Mouse (Mus musculus): Measurements from ENCODE around the gene Slit3.

Slit3 gene

DNA sequence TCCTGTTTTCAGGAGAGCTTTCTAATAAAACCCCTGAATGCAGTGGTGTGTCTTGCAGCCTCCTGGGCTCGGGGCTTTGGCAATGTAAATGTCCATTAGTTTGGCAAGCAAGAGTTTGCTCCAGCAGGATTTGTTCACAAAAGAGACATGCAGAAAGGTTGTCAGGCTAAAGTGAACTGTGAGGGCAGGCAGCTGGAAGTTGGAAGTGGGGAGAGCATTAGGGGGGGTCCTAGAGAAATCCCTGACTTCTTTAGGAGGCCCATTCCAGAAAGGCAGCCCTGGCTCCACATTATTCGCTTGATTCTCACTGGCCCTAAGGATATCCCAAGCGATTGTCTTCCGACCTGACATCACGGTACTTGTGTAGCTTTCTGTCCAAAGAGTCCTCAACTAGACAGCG, 285.5 kb downstream of the Slit3 start:
- DNase-seq (ENCODE audit: low read depth), result no peak

GRCm38 (mm10) chr11:35407341-35408154, 286.5 kb downstream of the Slit3 start:
- peak; percentile 53 for DNase-seq (ENCODE audit: low read depth)

DNA sequence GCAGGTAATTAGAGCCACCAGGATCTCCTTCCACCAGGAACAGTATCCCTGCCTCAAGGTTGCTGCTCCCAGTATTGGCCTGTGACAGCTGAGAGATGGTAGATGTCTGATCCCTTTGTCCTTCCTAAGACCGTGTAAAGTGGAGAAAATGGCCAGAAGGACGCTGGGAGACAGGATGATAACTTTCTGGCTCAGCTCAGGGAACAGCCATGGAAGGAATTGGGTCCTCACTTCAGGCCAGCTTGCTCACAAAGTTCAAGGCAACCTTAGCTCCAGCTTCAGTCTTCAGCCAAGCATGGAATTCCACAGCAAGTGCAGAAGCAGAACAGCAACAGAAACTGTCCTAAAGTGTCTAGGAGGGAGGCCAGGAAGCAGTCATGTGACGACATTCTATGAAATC, 289.4 kb downstream of the Slit3 start:
- no peak for DNase-seq (ENCODE audit: low read depth)

GRCm38 (mm10) chr11:35415768-35416401, 294.9 kb downstream of the Slit3 start:
- no peak for DNase-seq (ENCODE audit: low read depth)

DNA sequence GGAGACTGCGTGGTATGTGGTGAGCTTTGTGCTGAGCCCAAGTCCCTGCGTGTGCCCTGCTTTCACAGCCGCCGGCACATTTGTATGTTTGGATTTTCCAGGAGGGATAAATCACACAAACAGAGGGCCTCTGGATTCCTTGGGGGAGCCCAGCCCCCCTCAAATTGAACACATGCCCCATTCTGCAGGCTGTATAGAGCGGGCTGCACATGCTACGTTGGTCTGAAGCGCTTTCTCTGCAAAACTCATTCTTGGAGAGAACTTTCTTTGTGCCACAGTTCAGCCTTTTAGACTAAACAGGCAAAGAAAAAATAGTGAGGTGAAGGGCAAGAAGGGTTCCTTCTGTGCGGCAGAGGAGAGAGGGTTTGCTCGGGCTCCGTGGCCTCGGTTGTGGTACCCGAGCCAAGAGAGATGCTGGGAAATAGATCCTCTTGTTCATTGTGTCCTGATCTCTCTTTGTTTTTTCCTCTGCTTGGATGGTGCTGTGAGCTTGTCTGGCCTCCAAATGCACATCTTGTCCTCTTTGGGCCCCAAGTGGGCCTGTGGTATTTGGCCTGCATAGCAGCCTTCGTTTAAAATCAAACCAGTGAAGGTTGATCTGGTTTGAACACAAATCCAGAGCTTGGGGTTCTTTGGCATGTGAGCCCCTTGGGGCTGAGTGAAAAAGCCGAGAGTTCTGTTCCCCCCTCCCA, 295.5 kb downstream of the Slit3 start:
- no peak for DNase-seq (ENCODE audit: low read depth)

DNA sequence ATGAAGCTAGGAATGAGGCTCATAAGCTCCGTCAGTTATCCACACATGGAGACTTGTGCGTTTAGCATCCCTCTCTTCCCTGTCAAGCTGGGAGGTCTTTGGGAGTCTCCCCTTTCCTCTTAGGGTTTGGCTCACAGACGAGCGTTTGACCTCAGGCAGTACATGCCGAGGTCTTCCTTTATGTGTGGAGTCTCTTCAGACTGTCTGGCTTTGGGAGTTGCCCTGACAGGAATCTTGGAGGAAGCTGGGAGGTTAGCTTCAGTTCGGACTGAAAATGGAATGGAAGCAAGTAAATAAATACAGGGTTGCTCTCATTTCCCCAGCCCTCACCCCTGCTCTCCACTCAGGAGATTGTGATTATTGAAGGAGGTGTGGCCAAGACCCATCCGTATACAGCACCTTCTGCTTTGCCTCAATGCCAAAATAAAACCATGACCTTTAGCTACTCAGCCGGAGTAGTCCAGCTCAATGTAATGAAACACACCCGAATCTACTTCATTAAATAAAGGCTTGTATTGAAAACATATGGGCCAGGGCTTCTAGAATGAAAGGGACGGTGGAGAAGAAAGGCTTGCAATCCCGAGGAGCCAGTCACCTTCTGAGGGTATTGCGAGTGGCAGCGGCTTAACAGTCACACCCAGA, 297.0 kb downstream of the Slit3 start:
- DNase-seq (ENCODE audit: low read depth), result no peak

DNA sequence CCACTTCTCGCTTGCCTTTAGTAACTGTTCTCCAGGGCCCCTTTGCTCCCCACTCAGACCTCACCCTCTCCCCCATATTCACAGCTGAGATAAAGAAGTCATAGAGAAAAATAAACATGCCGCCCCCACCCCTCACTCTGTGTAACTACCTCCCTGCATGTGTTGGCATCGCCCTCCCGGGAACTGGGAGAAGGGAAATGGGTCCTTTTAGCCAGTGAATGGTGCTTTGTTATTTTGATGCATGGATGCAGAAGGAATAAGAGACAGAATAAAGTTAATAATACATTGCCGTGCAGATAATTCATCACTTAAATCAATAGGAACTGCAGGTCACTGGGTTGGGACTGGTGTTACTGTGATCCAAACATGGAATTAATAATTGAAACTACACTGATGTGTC, 298.0 kb downstream of the Slit3 start:
- no peak for DNase-seq (ENCODE audit: low read depth)

DNA sequence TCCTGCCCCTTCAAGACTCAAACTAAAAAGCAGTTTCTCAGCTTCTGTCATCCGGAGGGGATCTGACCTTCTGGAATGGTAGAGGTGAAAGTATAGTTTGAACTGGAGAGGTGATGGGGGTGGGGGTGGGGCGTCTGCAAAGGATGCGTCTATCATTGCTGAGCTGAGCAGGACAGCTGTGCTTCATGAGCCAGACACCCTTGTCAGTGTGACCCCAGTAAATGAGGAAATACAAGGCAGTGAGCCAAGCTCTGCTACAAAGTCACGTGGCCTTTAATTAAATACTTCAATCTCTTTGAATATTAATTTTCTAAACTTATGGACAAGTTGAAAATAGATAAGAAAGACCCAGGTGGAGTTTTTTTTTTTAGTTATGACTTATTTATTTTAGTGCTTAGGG, 300.7 kb downstream of the Slit3 start:
- DNase-seq (ENCODE audit: low read depth), result no peak

DNA sequence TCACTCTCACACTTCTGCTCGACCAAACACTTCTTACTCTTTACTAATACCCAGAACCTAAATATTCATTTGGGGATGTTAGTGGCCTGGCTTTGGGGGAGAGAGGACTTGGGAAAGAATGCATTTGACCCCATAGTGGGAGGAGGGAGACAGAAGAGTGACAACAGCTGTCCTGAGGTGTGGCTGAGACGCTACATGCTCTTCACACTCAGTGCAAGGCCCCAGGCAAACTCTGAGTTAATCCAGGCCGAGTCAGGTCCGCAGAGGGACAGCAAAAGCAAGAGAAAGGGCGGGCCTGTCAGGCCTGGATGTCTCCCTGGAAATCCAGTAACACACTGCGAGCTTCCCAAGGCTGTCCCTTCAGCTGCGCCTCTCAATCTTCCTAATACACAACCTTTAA, 307.0 kb downstream of the Slit3 start:
- DNase-seq (ENCODE audit: low read depth), result no peak

- DNase-seq (ENCODE audit: low read depth), result no peak
Measured at GRCm38 (mm10) chr11:35431130-35431529, 310.1 kb downstream of the Slit3 start.

DNA sequence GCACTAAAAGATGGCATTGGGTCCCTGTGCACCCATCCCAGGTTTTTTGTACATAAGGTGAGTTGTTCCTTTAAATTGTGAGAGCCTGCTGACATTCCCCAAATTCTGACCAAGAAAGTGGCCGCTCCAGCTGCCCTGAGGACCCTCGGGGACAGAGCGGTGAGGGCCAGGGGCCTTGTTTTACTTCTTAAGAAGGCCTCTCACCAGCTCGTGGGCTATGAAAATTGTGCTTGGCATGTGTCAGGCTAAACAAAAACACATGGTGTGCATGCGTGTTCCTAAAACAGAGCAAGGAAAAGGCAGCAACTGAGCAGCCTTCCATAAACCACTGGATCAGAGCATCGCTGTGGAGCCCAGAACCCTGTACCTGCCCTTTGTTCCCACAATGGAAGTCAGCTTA, 316.5 kb downstream of the Slit3 start:
- DNase-seq (ENCODE audit: low read depth), result no peak

DNA sequence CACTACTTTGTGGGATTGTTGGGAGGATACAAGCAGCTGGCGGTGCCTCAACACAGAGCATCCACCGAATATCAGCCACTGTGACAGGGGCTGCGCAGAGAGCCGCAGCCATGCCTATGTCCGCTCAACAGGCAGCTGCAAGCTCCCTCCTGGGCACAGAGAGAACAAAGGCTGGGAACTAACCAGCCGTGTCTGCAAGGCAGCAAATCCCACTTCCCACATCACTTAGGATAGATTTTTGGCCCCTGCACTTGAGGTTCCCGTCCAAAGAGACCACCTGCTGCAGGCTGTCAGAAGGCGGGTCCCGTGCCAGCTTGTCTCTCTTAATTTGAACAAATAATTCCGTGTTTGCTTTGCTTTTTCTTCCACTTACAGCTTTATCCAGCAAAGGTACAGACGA, 319.2 kb downstream of the Slit3 start:
- DNase-seq (ENCODE audit: low read depth), result no peak

- DNase-seq (ENCODE audit: low read depth), result no peak
Measured at GRCm38 (mm10) chr11:35444489-35445100, 323.6 kb downstream of the Slit3 start.

DNA sequence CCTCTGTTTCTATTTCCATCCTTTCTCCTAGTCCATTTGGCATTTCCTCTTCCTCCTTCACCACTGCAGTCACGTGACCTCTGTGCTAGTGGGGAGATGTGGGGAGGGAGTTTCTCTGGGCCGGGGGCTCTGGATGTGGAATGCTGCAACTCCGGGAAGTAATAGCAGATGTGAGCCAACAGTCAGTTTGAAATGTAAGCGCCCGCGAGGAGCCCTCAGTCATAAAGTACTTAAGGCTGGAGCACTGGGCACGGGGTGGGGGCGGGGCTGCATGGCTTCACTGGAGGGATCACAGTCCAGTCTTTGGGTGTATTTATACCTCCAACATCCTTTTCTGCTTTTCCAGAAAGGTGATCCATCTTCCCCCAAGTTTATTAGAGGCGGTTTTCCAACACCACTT, 326.9 kb downstream of the Slit3 start:
- no peak for DNase-seq (ENCODE audit: low read depth)

DNA sequence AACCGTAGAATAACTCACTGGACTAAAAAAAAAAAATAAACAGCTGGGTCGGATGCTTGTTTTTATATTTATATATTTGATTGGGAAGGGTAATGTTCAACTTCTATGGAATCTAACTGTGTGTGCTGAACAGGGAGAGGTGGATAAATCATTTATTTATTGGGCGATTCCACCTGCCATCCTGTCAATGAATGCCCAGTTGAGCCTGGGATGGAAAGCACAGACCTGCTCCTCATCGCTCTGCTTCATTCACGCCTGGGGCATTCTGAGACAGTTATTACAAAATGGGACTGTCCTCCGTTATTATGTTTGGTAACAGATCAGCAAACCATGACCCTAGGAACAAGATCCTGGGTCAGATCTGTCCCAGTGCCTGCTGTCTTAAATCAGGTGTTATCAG, 328.2 kb downstream of the Slit3 start:
- DNase-seq (ENCODE audit: low read depth), result no peak

- peak; percentile 68 for DNase-seq (ENCODE audit: low read depth)
Measured at GRCm38 (mm10) chr11:35451636-35452035, 330.6 kb downstream of the Slit3 start.

DNA sequence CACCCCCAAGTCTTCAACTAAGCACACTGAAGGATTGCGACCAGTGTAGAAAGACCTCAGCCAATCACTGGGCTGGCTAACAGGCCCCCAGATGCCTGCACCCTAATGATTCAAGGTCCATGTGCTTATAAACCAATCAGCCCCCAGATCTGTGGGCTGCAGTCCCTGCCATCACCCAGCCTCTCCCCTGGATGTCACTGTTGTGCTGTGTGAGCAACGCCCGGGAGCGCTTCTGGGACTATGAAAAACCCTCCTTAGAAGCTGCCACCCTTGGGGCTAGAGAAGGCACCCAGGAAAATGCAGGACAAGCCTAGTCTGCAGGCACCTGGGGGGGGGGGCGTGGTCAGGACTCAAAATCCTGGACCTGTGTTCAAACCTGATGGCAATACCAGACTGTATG, 331.4 kb downstream of the Slit3 start:
- no peak for DNase-seq (ENCODE audit: low read depth)

DNA sequence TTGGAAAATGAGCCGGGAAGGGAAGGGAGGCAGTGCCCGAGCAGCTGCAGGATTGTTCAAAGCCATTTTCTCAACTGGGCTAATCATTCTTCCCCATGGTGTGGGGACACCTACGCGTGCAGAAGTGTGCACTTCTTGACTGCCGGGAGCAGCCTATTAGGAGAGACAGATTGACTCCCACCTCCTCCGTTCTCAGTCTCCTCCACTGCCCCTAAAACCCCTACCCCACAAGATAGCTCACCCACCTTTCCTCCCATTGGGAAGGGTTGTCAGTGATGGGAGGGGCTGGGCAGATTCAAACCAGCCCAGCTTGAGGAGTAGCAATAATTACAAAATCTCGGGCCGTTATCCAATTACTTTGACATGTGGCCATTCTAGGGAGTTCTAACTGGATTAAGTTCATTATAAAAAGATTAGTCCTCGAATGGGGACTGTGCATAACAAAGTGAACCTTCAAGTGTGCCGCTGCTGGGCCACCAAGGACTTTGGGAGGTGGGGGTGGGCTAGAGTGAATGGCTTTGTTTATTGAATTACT, 333.2 kb downstream of the Slit3 start:
- DNase-seq (ENCODE audit: low read depth), result no peak

- DNase-seq (ENCODE audit: low read depth), result no peak
Measured at GRCm38 (mm10) chr11:35454781-35455180, 333.8 kb downstream of the Slit3 start.

GRCm38 (mm10) chr11:35458068-35458467, 337.0 kb downstream of the Slit3 start:
- DNase-seq (ENCODE audit: low read depth), result no peak

DNA sequence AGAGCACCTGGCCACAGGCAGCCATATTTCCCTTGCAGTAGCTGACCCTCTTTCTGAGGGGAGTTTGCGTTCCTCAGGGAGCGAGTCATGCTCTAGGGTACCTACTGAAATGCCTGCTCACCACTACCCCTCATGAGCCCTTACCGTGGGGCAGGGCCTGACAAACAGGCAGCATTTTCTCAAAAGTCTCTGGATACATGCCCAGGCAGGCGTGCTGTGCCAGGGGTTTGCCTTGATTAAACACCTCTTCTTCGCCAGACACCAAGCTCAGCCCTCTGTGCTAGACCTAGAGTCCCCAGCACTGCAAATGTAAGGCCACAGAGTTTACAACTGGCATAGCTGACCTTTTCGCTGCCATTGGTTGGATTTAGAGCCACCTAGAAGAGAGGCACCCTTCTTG, 345.7 kb downstream of the Slit3 start:
- DNase-seq (ENCODE audit: low read depth), result no peak

GRCm38 (mm10) chr11:35468847-35469246, 347.8 kb downstream of the Slit3 start:
- DNase-seq (ENCODE audit: low read depth), result no peak
